Mouse (Mus musculus): ENCODE results near the gene Kdr. TPM values are rescaled to one million over a fixed set of nuclear protein-coding genes. Genes with fewer than 3 reads are reported as not detected.

Kdr gene
- polyA plus RNA-seq, 2 experiments: 3.8 to 5.2 TPM

- Histone ChIP-seq H3K9ac (replicated peaks) (no peak overlapping the region), H3K27me3 (ENCODE audit: control insufficient read depth, insufficient read depth, low read length) (no peaks in the 10 kb centered on the region), H3K9me3 (ENCODE audit: control insufficient read depth, low read length) (no peaks in the 10 kb centered on the region), H3K27ac (no peak overlapping the region), H3K4me1 (replicated peaks; ENCODE audit: control insufficient read depth in 2 of 2, insufficient read depth in 2 of 2, low read length in 1 of 2) (peaks cover 0 to 3% of the 10 kb centered on the region in 2 experiments; a peak in 2 of 4 replicates), H3K36me3 (replicated peaks; ENCODE audit: control insufficient read depth, insufficient read depth, low read depth) (no peaks in the 10 kb centered on the region), H3K4me3 (ENCODE audit: insufficient read depth in 1 of 2, low read depth in 2 of 2, low read length in 2 of 2) (no peak overlapping the region), H3K4me2 (ENCODE audit: low read depth) (no peak overlapping the region)
- no peak for ATAC-seq (ENCODE audit: insufficient read depth)
- WGBS (ENCODE audit: insufficient replicate concordance): 40% methylated on average over 3 of the region's 3 CpGs
- TF ChIP-seq EP300 (IDR thresholded peaks at IDR 0.05; ENCODE audit: low read depth) (no peak), CTCF (IDR thresholded peaks at IDR 0.05; ENCODE audit: low read depth) (no peak)
- DNase-seq (ENCODE audit: low read depth in 3 of 3, low spot score in 3 of 3): no peak
Observed at GRCm38 (mm10) chr5:75954778-75955330, 23.4 kb downstream of the Kdr start.

- H3K27me3 ChIP-seq (ENCODE audit: control insufficient read depth, insufficient read depth, low read length): no peaks in the 10 kb centered on the region
- H3K4me2 ChIP-seq (ENCODE audit: low read depth): no peak overlapping the region
- WGBS (ENCODE audit: insufficient replicate concordance): 68% methylated on average over 3 of the region's 3 CpGs
- TF ChIP-seq CTCF (IDR thresholded peaks at IDR 0.05; ENCODE audit: low read depth): no peak
- TF ChIP-seq EP300 (IDR thresholded peaks at IDR 0.05; ENCODE audit: low read depth): no peak
- peaks cover 0 to 2% of the 10 kb centered on the region in 2 experiments; a peak in 2 of 4 replicates for H3K4me1 ChIP-seq (replicated peaks; ENCODE audit: control insufficient read depth in 2 of 2, insufficient read depth in 2 of 2, low read length in 1 of 2)
- no peak for ATAC-seq (ENCODE audit: insufficient read depth)
- no peak overlapping the region for H3K9ac ChIP-seq (replicated peaks)
- no peak overlapping the region for H3K4me3 ChIP-seq (ENCODE audit: insufficient read depth in 1 of 2, low read depth in 2 of 2, low read length in 2 of 2)
- DNase-seq (ENCODE audit: low read depth in 3 of 3, low spot score in 3 of 3): no peak
- no peak overlapping the region for H3K27ac ChIP-seq
- H3K9me3 ChIP-seq (ENCODE audit: control insufficient read depth, low read length): no peaks in the 10 kb centered on the region
- no peaks in the 10 kb centered on the region for H3K36me3 ChIP-seq (replicated peaks; ENCODE audit: control insufficient read depth, insufficient read depth, low read depth)
Observed at GRCm38 (mm10) chr5:75954218-75954617, 24.0 kb downstream of the Kdr start.

DNA sequence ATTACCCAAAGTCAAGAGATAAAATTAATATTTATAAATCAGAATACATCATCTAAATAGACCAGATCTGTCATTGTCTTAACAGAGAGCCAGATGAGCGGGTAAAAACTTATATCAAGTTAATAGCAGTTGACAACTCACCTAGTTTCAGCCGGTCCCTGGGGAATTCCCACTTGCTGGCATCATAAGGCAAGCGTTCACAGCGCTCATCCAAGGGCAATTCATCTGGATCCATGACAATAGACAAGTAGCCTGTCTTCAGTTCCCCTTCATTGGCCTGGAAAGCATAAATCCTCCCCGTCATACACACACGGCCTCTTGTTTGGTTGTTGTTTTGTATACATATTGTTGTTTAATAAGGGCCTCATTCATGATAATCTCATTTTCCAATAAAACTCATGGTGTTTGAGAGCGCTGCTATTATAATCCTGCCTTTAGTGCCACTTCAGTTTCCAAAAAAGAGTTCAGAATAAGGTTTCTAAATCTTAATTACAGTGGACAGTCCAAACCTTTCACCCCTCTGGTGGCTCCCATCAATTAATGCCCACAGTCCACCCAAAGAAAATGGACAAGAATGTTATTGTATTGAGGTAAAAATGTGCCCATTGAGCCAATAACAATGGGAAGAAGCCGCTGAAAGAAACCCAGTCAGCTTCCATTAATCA is 26.0 kb downstream of the Kdr start:
- ATAC-seq (ENCODE audit: insufficient read depth): no peak
- no peak for DNase-seq (ENCODE audit: low read depth in 3 of 3, low spot score in 3 of 3)
- Histone ChIP-seq H3K36me3 (replicated peaks; ENCODE audit: control insufficient read depth, insufficient read depth, low read depth) (no peaks in the 10 kb centered on the region), H3K9me3 (ENCODE audit: control insufficient read depth, low read length) (no peaks in the 10 kb centered on the region), H3K9ac (replicated peaks) (no peak overlapping the region), H3K4me2 (ENCODE audit: low read depth) (no peak overlapping the region), H3K27ac (no peak overlapping the region), H3K4me1 (replicated peaks; ENCODE audit: control insufficient read depth in 2 of 2, insufficient read depth in 2 of 2, low read length in 1 of 2) (no peaks in the 10 kb centered on the region), H3K27me3 (ENCODE audit: control insufficient read depth, insufficient read depth, low read length) (no peaks in the 10 kb centered on the region), H3K4me3 (ENCODE audit: insufficient read depth in 1 of 2, low read depth in 2 of 2, low read length in 2 of 2) (no peak overlapping the region)
- WGBS (ENCODE audit: insufficient replicate concordance): 70% methylated on average over 8 of the region's 8 CpGs
- TF ChIP-seq CTCF (IDR thresholded peaks at IDR 0.05; ENCODE audit: low read depth) (no peak), EP300 (IDR thresholded peaks at IDR 0.05; ENCODE audit: low read depth) (no peak)

GRCm38 (mm10) chr5:75950866-75951265 is 27.4 kb downstream of the Kdr start:
- no peak for ATAC-seq (ENCODE audit: insufficient read depth)
- no peaks in the 10 kb centered on the region for H3K9me3 ChIP-seq (ENCODE audit: control insufficient read depth, low read length)
- no peaks in the 10 kb centered on the region for H3K4me1 ChIP-seq (replicated peaks; ENCODE audit: control insufficient read depth in 2 of 2, insufficient read depth in 2 of 2, low read length in 1 of 2)
- no peak overlapping the region for H3K4me2 ChIP-seq (ENCODE audit: low read depth)
- DNase-seq (ENCODE audit: low read depth in 3 of 3, low spot score in 3 of 3): no peak
- no peak overlapping the region for H3K27ac ChIP-seq
- no peak for TF ChIP-seq EP300 (IDR thresholded peaks at IDR 0.05; ENCODE audit: low read depth)
- TF ChIP-seq CTCF (IDR thresholded peaks at IDR 0.05; ENCODE audit: low read depth): no peak
- no peaks in the 10 kb centered on the region for H3K36me3 ChIP-seq (replicated peaks; ENCODE audit: control insufficient read depth, insufficient read depth, low read depth)
- 71% methylated on average over 2 of the region's 2 CpGs for WGBS (ENCODE audit: insufficient replicate concordance)
- H3K4me3 ChIP-seq (ENCODE audit: insufficient read depth in 1 of 2, low read depth in 2 of 2, low read length in 2 of 2): no peak overlapping the region
- H3K9ac ChIP-seq (replicated peaks): no peak overlapping the region
- no peaks in the 10 kb centered on the region for H3K27me3 ChIP-seq (ENCODE audit: control insufficient read depth, insufficient read depth, low read length)

DNA sequence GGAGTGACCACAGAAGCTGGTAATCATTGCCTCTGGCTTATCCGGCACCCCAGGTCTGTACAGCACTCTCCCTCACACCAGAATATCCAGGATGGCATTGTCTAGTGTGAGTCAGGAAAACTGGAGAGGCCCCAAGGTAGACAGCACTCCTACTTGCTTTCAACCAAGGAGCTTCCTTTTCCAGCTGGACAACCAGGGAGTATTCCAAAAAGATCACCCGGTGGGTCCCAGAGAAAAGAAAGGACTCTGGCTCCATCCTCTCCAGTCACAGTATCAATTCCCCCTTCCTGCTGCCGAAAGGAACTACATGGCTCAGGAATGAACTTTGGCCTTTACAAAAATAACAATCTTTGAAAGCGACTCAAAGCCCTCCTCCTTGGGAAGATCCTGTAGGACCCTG is 32.9 kb downstream of the Kdr start:
- Histone ChIP-seq H3K27ac (no peak overlapping the region), H3K27me3 (ENCODE audit: control insufficient read depth, insufficient read depth, low read length) (no peaks in the 10 kb centered on the region), H3K9me3 (ENCODE audit: control insufficient read depth, low read length) (no peaks in the 10 kb centered on the region), H3K4me1 (replicated peaks; ENCODE audit: control insufficient read depth in 2 of 2, insufficient read depth in 2 of 2, low read length in 1 of 2) (no peaks in the 10 kb centered on the region), H3K36me3 (replicated peaks; ENCODE audit: control insufficient read depth, insufficient read depth, low read depth) (no peaks in the 10 kb centered on the region), H3K4me2 (ENCODE audit: low read depth) (no peak overlapping the region), H3K9ac (replicated peaks) (no peak overlapping the region), H3K4me3 (ENCODE audit: insufficient read depth in 1 of 2, low read depth in 2 of 2, low read length in 2 of 2) (no peak overlapping the region)
- no peak for DNase-seq (ENCODE audit: low read depth in 3 of 3, low spot score in 3 of 3)
- no peak for TF ChIP-seq EP300 (IDR thresholded peaks at IDR 0.05; ENCODE audit: low read depth)
- TF ChIP-seq CTCF (IDR thresholded peaks at IDR 0.05; ENCODE audit: low read depth): no peak
- 68% methylated on average over 4 of the region's 4 CpGs for WGBS (ENCODE audit: insufficient replicate concordance)
- no peak for ATAC-seq (ENCODE audit: insufficient read depth)
